ENCODE assay signal across 8 mouse cellular contexts in the genomic region with DNA sequence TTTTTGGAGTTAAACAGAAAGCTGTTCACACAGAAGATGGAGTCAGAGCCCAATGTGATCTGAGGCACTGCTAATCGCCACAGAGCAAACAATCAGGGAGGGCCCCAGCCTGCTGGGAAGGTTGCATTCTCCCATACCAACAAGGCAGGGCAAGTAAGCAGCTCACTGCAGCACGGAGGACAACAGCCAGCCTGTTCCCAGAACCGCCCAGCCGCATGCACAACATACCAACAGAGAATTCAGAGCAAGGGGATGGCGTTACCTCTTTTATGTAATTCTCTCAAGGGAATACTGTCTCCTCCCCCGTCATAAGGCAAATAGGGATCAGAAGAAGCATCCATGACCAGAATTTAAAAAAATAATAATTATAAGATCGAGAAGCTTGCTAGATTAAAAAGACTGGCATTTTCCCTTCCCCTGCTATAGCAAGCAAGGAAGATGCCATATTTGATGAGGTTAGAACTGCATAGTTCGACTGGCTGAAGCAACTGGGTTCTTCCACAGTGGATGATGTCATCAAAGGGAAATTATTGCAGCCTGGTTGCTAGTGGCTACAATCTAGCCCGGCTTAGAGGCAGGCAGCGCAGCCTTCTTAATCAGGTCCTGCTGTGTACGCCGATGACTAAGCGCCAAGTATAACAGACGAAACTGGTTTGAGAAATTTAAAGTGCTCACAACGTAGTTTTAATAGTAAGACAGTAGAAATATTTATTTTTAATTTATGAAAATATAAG. TPM values are rescaled to one million over a fixed set of nuclear protein-coding genes. Genes with fewer than 3 reads are reported as not detected.
DNase-seq lines count a peak whose midpoint lies in the region; ATAC-seq and TF ChIP-seq lines count a peak whose summit lies in the region.

No protein-coding gene starts in this region.

- DNase-seq in MEL (ENCODE audit: low read depth, low spot score), result peak; percentile 97
- peak; percentile 79 to 93 for DNase-seq in cerebellum, adult 2 months
- peak; percentile 73 for DNase-seq in heart, postnatal 25 days (ENCODE audit: low spot score)
- peak; percentile 79 for DNase-seq in layer of hippocampus, adult 11-12 months (ENCODE audit: low spot score)
- peak; percentile 81 for DNase-seq in liver, postnatal 0 days
- DNase-seq in urinary bladder, adult 2 months (ENCODE audit: low spot score), result peak; percentile 38

- H3K9me3 ChIP-seq in MEL (replicated peaks; ENCODE audit: insufficient read depth, low read length), result no peaks in the 10 kb centered on the region
- H3K9me3 ChIP-seq in forebrain, embryonic 16.5 days (ENCODE audit: control insufficient read depth, low read length), result no peaks in the 10 kb centered on the region
- H3K9me3 ChIP-seq in liver, postnatal 0 days (ENCODE audit: low read length), result no peaks in the 10 kb centered on the region
- no peaks in the 10 kb centered on the region for H3K9me3 ChIP-seq in neural tube, embryonic 15.5 days (replicated peaks)

- no peak for TF ChIP-seq RAD21 in MEL (IDR thresholded peaks at IDR 0.05; ENCODE audit: low read depth, low read length)

- H3K79me2 ChIP-seq in MEL (ENCODE audit: control insufficient read depth, insufficient read depth, low read length, poor library complexity), result peaks cover 47% of the 10 kb centered on the region

- under 1% methylated on average over 15 of the region's 15 CpGs for WGBS in cerebellum, adult 2 months
- under 1% methylated on average over 15 of the region's 15 CpGs for WGBS in forebrain, embryonic 16.5 days
- 12% methylated on average over 15 of the region's 15 CpGs for WGBS in liver, postnatal 0 days (ENCODE audit: insufficient replicate concordance)
- WGBS in neural tube, embryonic 15.5 days, result 2% methylated on average over 15 of the region's 15 CpGs

- H3K27ac ChIP-seq in MEL (ENCODE audit: control insufficient read depth, low read depth, low read length), result peak overlapping the region; percentile 98
- H3K27ac ChIP-seq in cerebellum, adult 2 months (ENCODE audit: insufficient read depth, low read length), result peak overlapping the region; percentile 90
- peak overlapping the region; percentile 94 for H3K27ac ChIP-seq in forebrain, embryonic 16.5 days (ENCODE audit: low read length)
- H3K27ac ChIP-seq in liver, postnatal 0 days (ENCODE audit: low read depth), result peak overlapping the region; percentile 91
- H3K27ac ChIP-seq in neural tube, embryonic 15.5 days (replicated peaks), result peak overlapping the region; percentile 94

- intact Hi-C loops in heart, postnatal 25 days (cut with DNase I), result loop anchor here (5.0 kb wide), 1 partner anchor 38 kb away; a partner anchor contains a TSS

- H3K4me1 ChIP-seq in MEL (ENCODE audit: control insufficient read depth in 1 of 2, insufficient read depth in 2 of 2, low read length in 2 of 2), result peaks cover 32 to 40% of the 10 kb centered on the region in 2 experiments
- H3K4me1 ChIP-seq in cerebellum, adult 2 months (ENCODE audit: control insufficient read depth, insufficient read depth, low read length), result peaks cover 7% of the 10 kb centered on the region; the same call in 1 of the 2 replicates
- H3K4me1 ChIP-seq in forebrain, embryonic 16.5 days (replicated peaks; ENCODE audit: control insufficient read depth, insufficient read depth, low read length), result peaks cover 6% of the 10 kb centered on the region; the same call in 1 of the 2 replicates
- H3K4me1 ChIP-seq in liver, postnatal 0 days (ENCODE audit: insufficient read depth), result peaks cover 25% of the 10 kb centered on the region
- peaks cover 18% of the 10 kb centered on the region for H3K4me1 ChIP-seq in neural tube, embryonic 15.5 days

- peak overlapping the region; percentile 84 to 85 for H3K4me3 ChIP-seq in MEL (ENCODE audit: control insufficient read depth in 1 of 2, insufficient read depth in 1 of 2, low read depth in 2 of 2, low read length in 2 of 2)
- H3K4me3 ChIP-seq in cerebellum, adult 2 months (replicated peaks; ENCODE audit: insufficient read depth, low read depth, low read length), result peak overlapping the region; percentile 90
- H3K4me3 ChIP-seq in forebrain, embryonic 16.5 days (replicated peaks; ENCODE audit: low read length), result peak overlapping the region; percentile 56
- H3K4me3 ChIP-seq in liver, postnatal 0 days (ENCODE audit: low read depth, low read length), result peak overlapping the region; percentile 50
- peak overlapping the region; percentile 49 for H3K4me3 ChIP-seq in neural tube, embryonic 15.5 days (replicated peaks)

- no peaks in the 10 kb centered on the region for H3K27me3 ChIP-seq in MEL (ENCODE audit: control insufficient read depth in 1 of 2, insufficient read depth in 2 of 2, low read length in 2 of 2)
- no peaks in the 10 kb centered on the region; the same call in 1 of the 2 replicates for H3K27me3 ChIP-seq in cerebellum, adult 2 months (ENCODE audit: control insufficient read depth, insufficient read depth, low read length)
- H3K27me3 ChIP-seq in forebrain, embryonic 16.5 days (replicated peaks; ENCODE audit: control insufficient read depth, insufficient read depth, low read length), result no peaks in the 10 kb centered on the region
- H3K27me3 ChIP-seq in liver, postnatal 0 days (ENCODE audit: insufficient read depth, low read length), result no peaks in the 10 kb centered on the region
- H3K27me3 ChIP-seq in neural tube, embryonic 15.5 days (replicated peaks), result no peaks in the 10 kb centered on the region

- peak in 1 of 2 experiments; percentile 55; a peak in 2 of 4 replicates for TF ChIP-seq POLR2A in MEL (IDR thresholded peaks at IDR 0.05; ENCODE audit: control insufficient read depth in 1 of 2, insufficient read depth in 1 of 2, low read depth in 1 of 2, low read length in 2 of 2, poor library complexity in 1 of 2)
- peak; percentile 64; the same call in 1 of the 2 replicates for TF ChIP-seq POLR2A in cerebellum, adult 2 months (IDR thresholded peaks at IDR 0.05; ENCODE audit: borderline replicate concordance, insufficient read depth, low read length)

- no peak for TF ChIP-seq CTCF in MEL (IDR thresholded peaks at IDR 0.05 in 2 of 3, conservative IDR thresholded peaks at IDR 0.05 in 1 of 3; ENCODE audit: control insufficient read depth in 1 of 3, insufficient read depth in 1 of 3, low read depth in 2 of 3, low read length in 3 of 3, poor library complexity in 1 of 3, severe bottlenecking in 1 of 3)
- no peak for TF ChIP-seq CTCF in cerebellum, adult 2 months (IDR thresholded peaks at IDR 0.05; ENCODE audit: borderline replicate concordance, insufficient read depth, low read depth, low read length)
- TF ChIP-seq CTCF in liver, postnatal 0 days (IDR thresholded peaks at IDR 0.05; ENCODE audit: low read depth), result no peak

- peak; percentile 85 to 95 for TF ChIP-seq EP300 in MEL (IDR thresholded peaks at IDR 0.05; ENCODE audit: low read depth in 1 of 2, low read length in 2 of 2)
- TF ChIP-seq EP300 in liver, postnatal 0 days (IDR thresholded peaks at IDR 0.05; ENCODE audit: low read depth), result peak; percentile 96

- peak overlapping the region; percentile 85 for H3K9ac ChIP-seq in MEL (ENCODE audit: control insufficient read depth, low read depth, low read length, poor library complexity, severe bottlenecking)
- peak overlapping the region; percentile 69 for H3K9ac ChIP-seq in forebrain, embryonic 16.5 days (replicated peaks; ENCODE audit: low read depth, low read length)
- H3K9ac ChIP-seq in liver, postnatal 0 days (replicated peaks), result peak overlapping the region; percentile 65
- peak overlapping the region; percentile 59 for H3K9ac ChIP-seq in neural tube, embryonic 15.5 days (replicated peaks)

- ATAC-seq in forebrain, embryonic 16.5 days, result peak; percentile 98
- ATAC-seq in liver, postnatal 0 days, result peak; percentile 94
- peak; percentile 98 for ATAC-seq in neural tube, embryonic 15.5 days (ENCODE audit: low FRiP score)

- peak overlapping the region; percentile 67 for H3K4me2 ChIP-seq in forebrain, embryonic 16.5 days (ENCODE audit: low read length)
- H3K4me2 ChIP-seq in liver, postnatal 0 days (ENCODE audit: low read depth, low read length), result peak overlapping the region; percentile 68
- H3K4me2 ChIP-seq in neural tube, embryonic 15.5 days, result peak overlapping the region; percentile 60

- H3K36me3 ChIP-seq in MEL (ENCODE audit: control insufficient read depth in 1 of 2, insufficient read depth in 2 of 2, low read length in 2 of 2), result peaks cover 0 to 56% of the 10 kb centered on the region in 2 experiments; a peak in 3 of 4 replicates
- H3K36me3 ChIP-seq in forebrain, embryonic 16.5 days (ENCODE audit: control insufficient read depth, insufficient read depth), result no peaks in the 10 kb centered on the region
- H3K36me3 ChIP-seq in liver, postnatal 0 days (replicated peaks; ENCODE audit: insufficient read depth, low read length), result no peaks in the 10 kb centered on the region
- no peaks in the 10 kb centered on the region for H3K36me3 ChIP-seq in neural tube, embryonic 15.5 days

TF ChIP-seq in MEL, 35 proteins besides CTCF, POLR2A, EP300 and RAD21 (continues in another document):
- TF ChIP-seq CHD1 (IDR thresholded peaks at IDR 0.05; ENCODE audit: low read depth, low read length), result 0 out of 2 replicates have a peak, but pooled peaks have one; percentile 29
- peak; percentile 97 for TF ChIP-seq SIN3A (IDR thresholded peaks at IDR 0.05; ENCODE audit: low read length)
- TF ChIP-seq MAZ (IDR thresholded peaks at IDR 0.05; ENCODE audit: low read depth, low read length), result no peak
- TF ChIP-seq JUND (IDR thresholded peaks at IDR 0.05; ENCODE audit: low read depth, low read length), result peak; percentile 76

RNA-seq across cellular contexts. Expression of a gene that starts 28.7 kb away (rescaled TPM):
- total RNA-seq in MEL (2012; rRNA removed), result 28.8 and 34.6 TPM in 2 replicates
- polyA plus RNA-seq in MEL (2012; ENCODE audit: insufficient read depth in 1 of 2, insufficient read length in 2 of 2, low read depth in 1 of 2, low replicate concordance in 2 of 2, missing spikeins in 1 of 2), result 10 to 100 TPM; 33.0 to 65.6 TPM
- 81.0 and 82.3 TPM in 2 replicates for polyA plus RNA-seq in cerebellum, adult 2 months (2012; rRNA removed)
- polyA plus RNA-seq in forebrain, embryonic 16.5 days (2015; fragmentation: Nextera tagmentation; extraction: Ambion mirVana), result 70.6 and 72.5 TPM in 2 replicates
- total RNA-seq in heart, postnatal 25 days (2021), result 10 to 100 TPM; 33.0 to 34.0 TPM
- polyA plus RNA-seq in liver, postnatal 0 days (2015; fragmentation: Nextera tagmentation; extraction: Ambion mirVana), result 22.9 and 23.3 TPM in 2 replicates
- polyA plus RNA-seq in neural tube, embryonic 15.5 days (2015; fragmentation: Nextera tagmentation; extraction: Ambion mirVana), result 62.7 and 69.3 TPM in 2 replicates
- 21.5 and 22.7 TPM in 2 replicates for polyA plus RNA-seq in urinary bladder, adult 2 months (2012; rRNA removed)

RNA-seq across cellular contexts. Expression of a gene that starts 38.5 kb away (rescaled TPM):
- 8.9 and 11.5 TPM in 2 replicates for total RNA-seq in MEL (2012; rRNA removed)
- 10 to 100 TPM; 15.6 to 35.3 TPM for polyA plus RNA-seq in MEL (2012; ENCODE audit: insufficient read depth in 1 of 2, insufficient read length in 2 of 2, low read depth in 1 of 2, low replicate concordance in 2 of 2, missing spikeins in 1 of 2)
- 22.5 and 23.6 TPM in 2 replicates for polyA plus RNA-seq in cerebellum, adult 2 months (2012; rRNA removed)
- 25.2 and 26.0 TPM in 2 replicates for polyA plus RNA-seq in forebrain, embryonic 16.5 days (2015; fragmentation: Nextera tagmentation; extraction: Ambion mirVana)
- 1 to 10 TPM; 7.8 to 9.0 TPM for total RNA-seq in heart, postnatal 25 days (2021)
- 3.4 and 4.4 TPM in 2 replicates for polyA plus RNA-seq in liver, postnatal 0 days (2015; fragmentation: Nextera tagmentation; extraction: Ambion mirVana)
- 27.8 and 29.3 TPM in 2 replicates for polyA plus RNA-seq in neural tube, embryonic 15.5 days (2015; fragmentation: Nextera tagmentation; extraction: Ambion mirVana)
- polyA plus RNA-seq in urinary bladder, adult 2 months (2012; rRNA removed), result 8.8 and 10.9 TPM in 2 replicates

Comparison
In these comparisons a context has a peak if more than half of its experiments do, and no peak if none do; other contexts are left out.
1. Peak in every context shown above with its lines: DNase-seq, ATAC-seq, H3K4me3 ChIP-seq and H3K27ac ChIP-seq.
2. DNase-seq: peak in every context shown above with its lines; median percentile 97 in MEL; 86 in cerebellum, adult 2 months; 81 in liver, postnatal 0 days; 79 in layer of hippocampus, adult 11-12 months; 73 in heart, postnatal 25 days; 38 in urinary bladder, adult 2 months.